Mouse (Mus musculus) embryonic facial prominence, embryonic 11.5 days (tissue): ENCODE measurements at regions not wholly inside any gene's neighbourhood (a gene's known extent, or its start where the extent isn't known, plus 50 kb on each side); places are given as distances from the start of the nearest gene placed in this dataset.

Experiments used
- ATAC-seq: fragments of 200-750 bp; cut with Nextera tagmentation; replicated peaks from 2 replicates; pipeline ENCODE4 v1.8.0; 2017; ENCODE audit warnings: low read depth; ENCODE audit not compliant: insufficient number of reproducible peaks, low FRiP score, low TSS enrichment
- DNase-seq: peaks from one replicate; pipeline ENCODE4 v3.0.0-alpha.2; 2015; ENCODE audit warnings: low spot score
- H3K27ac ChIP-seq: fragments of 300-500 bp; sonication (generic); replicated peaks from 2 replicates; pipeline ENCODE4 v1.5.1; 2014; ENCODE audit warnings: mild to moderate bottlenecking, low read depth, low read length, control low read depth
- H3K27me3 ChIP-seq: fragments of 300-500 bp; sonication (generic); 2 replicates; pipeline ENCODE4 v1.6.1; 2014; ENCODE audit warnings: mild to moderate bottlenecking, low read length, moderate library complexity, mixed read lengths; ENCODE audit not compliant: control insufficient read depth, insufficient read depth
- H3K36me3 ChIP-seq: fragments of 300-500 bp; sonication (generic); replicated peaks from 2 replicates; pipeline ENCODE4 v1.6.1; 2014; ENCODE audit warnings: low read depth, mild to moderate bottlenecking, low read length, moderate library complexity, mixed read lengths; ENCODE audit not compliant: control insufficient read depth, insufficient read depth
- H3K4me1 ChIP-seq: fragments of 300-500 bp; sonication (generic); 2 replicates; pipeline ENCODE4 v1.6.1; 2014; ENCODE audit warnings: low read length, mixed read lengths; ENCODE audit not compliant: control insufficient read depth, insufficient read depth
- H3K4me2 ChIP-seq: fragments of 300-500 bp; sonication (generic); 2 replicates; pipeline ENCODE4 v1.6.1; 2014; ENCODE audit warnings: low read depth, mild to moderate bottlenecking, control low read depth, low read length, moderate library complexity
- H3K4me3 ChIP-seq: fragments of 300-500 bp; sonication (generic); 2 replicates; pipeline ENCODE4 v1.5.1; 2014; ENCODE audit warnings: low read depth, low read length, control low read depth
- H3K9ac ChIP-seq: fragments of 300-500 bp; sonication (generic); replicated peaks from 2 replicates; pipeline ENCODE4 v1.6.1; 2014; ENCODE audit warnings: mild to moderate bottlenecking, control low read depth, low read length
- H3K9me3 ChIP-seq: fragments of 300-500 bp; sonication (generic); replicated peaks from 2 replicates; pipeline ENCODE4 v1.6.1; 2016; ENCODE audit warnings: mild to moderate bottlenecking, low read length, inconsistent platforms, mixed read lengths; ENCODE audit not compliant: control insufficient read depth
- WGBS: fragments of 180-500 bp; shearing (Covaris S2); extraction: QIAGEN DNeasy Blood & Tissue Kit; methylation state at CpG from one replicate; pipeline ENCODE4 v1.1.7; 2014; 5-methylcytosine and 5-hydroxymethylcytosine counted together

- Histone ChIP-seq H3K36me3 (no peaks in the 10 kb centered on the region), H3K27me3 (no peaks in the 10 kb centered on the region), H3K4me2 (no peak overlapping the region), H3K4me3 (no peak overlapping the region), H3K9ac (no peak overlapping the region), H3K27ac (no peak overlapping the region), H3K4me1 (no peaks in the 10 kb centered on the region; the same call in 1 of the 2 replicates), H3K9me3 (no peaks in the 10 kb centered on the region)
- ATAC-seq = no peak
- 92% methylated on average over 4 of the region's 4 CpGs for WGBS
- DNase-seq = no peak
Observed at GRCm38 (mm10) chr19:14668512-14669181, 70.8 kb upstream of the Tle4 start.

- no peak for DNase-seq
- 93% methylated on average over 3 of the region's 3 CpGs for WGBS
- no peak overlapping the region for H3K27ac ChIP-seq
- no peaks in the 10 kb centered on the region for H3K4me1 ChIP-seq
- H3K4me3 ChIP-seq = no peak overlapping the region
- no peak for ATAC-seq
- H3K27me3 ChIP-seq = no peaks in the 10 kb centered on the region
- H3K36me3 ChIP-seq = no peaks in the 10 kb centered on the region
- H3K9ac ChIP-seq = no peak overlapping the region
- H3K9me3 ChIP-seq = no peaks in the 10 kb centered on the region
- no peak overlapping the region for H3K4me2 ChIP-seq
Observed at GRCm38 (mm10) chr19:14664682-14665417, 67.0 kb upstream of the Tle4 start.

GRCm38 (mm10) chr19:14664096-14664586 lies 66.3 kb upstream of the Tle4 start:
- H3K9me3 ChIP-seq = no peaks in the 10 kb centered on the region
- H3K36me3 ChIP-seq = no peaks in the 10 kb centered on the region
- 43% methylated on average over 2 of the region's 2 CpGs for WGBS
- H3K9ac ChIP-seq = no peak overlapping the region
- no peak overlapping the region for H3K4me3 ChIP-seq
- H3K4me2 ChIP-seq = no peak overlapping the region
- H3K4me1 ChIP-seq = no peaks in the 10 kb centered on the region
- H3K27ac ChIP-seq = no peak overlapping the region
- no peak for ATAC-seq
- DNase-seq = no peak
- no peaks in the 10 kb centered on the region for H3K27me3 ChIP-seq

GRCm38 (mm10) chr19:14663350-14663749 lies 65.5 kb upstream of the Tle4 start:
- no peaks in the 10 kb centered on the region for H3K9me3 ChIP-seq

GRCm38 (mm10) chr19:14659725-14660124 lies 61.9 kb upstream of the Tle4 start:
- WGBS = 80% methylated on average over 4 of the region's 4 CpGs
- DNase-seq (no peak), ATAC-seq (no peak)
- H3K36me3 ChIP-seq = no peaks in the 10 kb centered on the region
- no peaks in the 10 kb centered on the region for H3K9me3 ChIP-seq
- no peak overlapping the region for H3K9ac ChIP-seq
- no peaks in the 10 kb centered on the region for H3K27me3 ChIP-seq
- no peak overlapping the region for H3K4me3 ChIP-seq
- H3K27ac ChIP-seq = no peak overlapping the region
- H3K4me2 ChIP-seq = no peak overlapping the region
- no peaks in the 10 kb centered on the region for H3K4me1 ChIP-seq

More at GRCm38 (mm10) chr19:14663350-14663749, 65.5 kb upstream of the Tle4 start:
- no peak overlapping the region for H3K9ac ChIP-seq
- H3K4me2 ChIP-seq = no peak overlapping the region
- H3K27me3 ChIP-seq = no peaks in the 10 kb centered on the region
- no peak overlapping the region for H3K27ac ChIP-seq
- H3K36me3 ChIP-seq = no peaks in the 10 kb centered on the region
- H3K4me1 ChIP-seq = no peaks in the 10 kb centered on the region
- H3K4me3 ChIP-seq = no peak overlapping the region
- no peak for ATAC-seq
- DNase-seq = no peak
- WGBS = 78% methylated on average over 4 of the region's 4 CpGs

- no peak overlapping the region for H3K27ac ChIP-seq
- no peaks in the 10 kb centered on the region for H3K9me3 ChIP-seq
- WGBS = 92% methylated on average over 2 of the region's 2 CpGs
- H3K4me3 ChIP-seq = no peak overlapping the region
- no peak overlapping the region for H3K4me2 ChIP-seq
- DNase-seq = no peak
- H3K36me3 ChIP-seq = no peaks in the 10 kb centered on the region
- H3K4me1 ChIP-seq = no peaks in the 10 kb centered on the region
- no peak overlapping the region for H3K9ac ChIP-seq
- no peaks in the 10 kb centered on the region for H3K27me3 ChIP-seq
- ATAC-seq = no peak
Observed at GRCm38 (mm10) chr19:14658479-14658878, 60.6 kb upstream of the Tle4 start.

- DNase-seq = no peak
- H3K4me2 ChIP-seq = no peak overlapping the region
Observed at GRCm38 (mm10) chr19:14656022-14656388, 58.2 kb upstream of the Tle4 start.

GRCm38 (mm10) chr19:14655302-14656021 lies 57.6 kb upstream of the Tle4 start:
- H3K36me3 ChIP-seq = no peaks in the 10 kb centered on the region
- H3K27me3 ChIP-seq = no peaks in the 10 kb centered on the region
- ATAC-seq (no peak), DNase-seq (no peak)
- no peaks in the 10 kb centered on the region for H3K9me3 ChIP-seq
- H3K4me1 ChIP-seq = no peaks in the 10 kb centered on the region
- H3K9ac ChIP-seq = no peak overlapping the region
- no peak overlapping the region for H3K27ac ChIP-seq
- no peak overlapping the region for H3K4me3 ChIP-seq
- WGBS = 86% methylated on average over 5 of the region's 5 CpGs
- no peak overlapping the region for H3K4me2 ChIP-seq

More at GRCm38 (mm10) chr19:14656022-14656388, 58.2 kb upstream of the Tle4 start:
- Histone ChIP-seq H3K27me3 (no peaks in the 10 kb centered on the region), H3K4me3 (no peak overlapping the region), H3K27ac (no peak overlapping the region), H3K4me1 (no peaks in the 10 kb centered on the region), H3K36me3 (no peaks in the 10 kb centered on the region), H3K9ac (no peak overlapping the region), H3K9me3 (no peaks in the 10 kb centered on the region)
- 75% methylated on average over 2 of the region's 2 CpGs for WGBS
- ATAC-seq = no peak
